Mouse (Mus musculus) heart, embryonic 14.5 days (tissue): ENCODE measurements around the gene Nynrin. TPM values are rescaled to one million over a fixed set of nuclear protein-coding genes. Genes with fewer than 3 reads are reported as not detected.

Experiments
- ATAC-seq: fragments of 200-750 bp; cut with Nextera tagmentation; 2 replicates; pipeline ENCODE4 v1.8.0; 2017; ENCODE audit warnings: low read depth, moderate TSS enrichment; ENCODE audit not compliant: insufficient number of reproducible peaks, insufficient read depth, low FRiP score
- H3K27ac ChIP-seq, 2 experiments: fragments of 200-500 bp in 1 of 2; fragments of 300-500 bp in 1 of 2; sonication (generic) in 1 of 2; replicated peaks in 1 of 2; 2 replicates each; pipeline ENCODE4 v1.5.1; 2012 to 2014; ENCODE audit warnings: low read depth in 2 of 2, low read length in 2 of 2, control low read depth in 1 of 2, mild to moderate bottlenecking in 1 of 2, mixed read lengths in 1 of 2; ENCODE audit not compliant: control insufficient read depth in 1 of 2, insufficient read depth in 1 of 2
- H3K27me3 ChIP-seq: fragments of 300-500 bp; sonication (generic); 2 replicates; pipeline ENCODE4 v1.6.1; 2014; ENCODE audit warnings: mild to moderate bottlenecking, low read length, control low read depth; ENCODE audit not compliant: control insufficient read depth, insufficient read depth
- H3K36me3 ChIP-seq: fragments of 300-500 bp; sonication (generic); 2 replicates; pipeline ENCODE4 v1.6.1; 2014; ENCODE audit warnings: mild to moderate bottlenecking, control low read depth, low read length, mixed read lengths; ENCODE audit not compliant: control insufficient read depth, insufficient read depth
- H3K4me1 ChIP-seq, 2 experiments: fragments of 200-500 bp in 1 of 2; fragments of 300-500 bp in 1 of 2; sonication (generic) in 1 of 2; 2 replicates each; pipeline ENCODE4 v1.6.1; 2012 to 2014; ENCODE audit warnings: low read length in 2 of 2, control low read depth in 1 of 2, mixed read lengths in 1 of 2; ENCODE audit not compliant: control insufficient read depth in 2 of 2, insufficient read depth in 2 of 2
- H3K4me2 ChIP-seq: fragments of 300-500 bp; sonication (generic); 2 replicates; pipeline ENCODE4 v1.6.1; 2014; ENCODE audit warnings: mild to moderate bottlenecking, low read length
- H3K4me3 ChIP-seq, 2 experiments: fragments of 200-500 bp in 1 of 2; fragments of 300-500 bp in 1 of 2; sonication (generic) in 1 of 2; 2 replicates each; pipeline ENCODE4 v1.5.1; 2012 to 2014; ENCODE audit warnings: low read length in 2 of 2, mild to moderate bottlenecking in 2 of 2, control low read depth in 1 of 2, low read depth in 1 of 2, moderate library complexity in 1 of 2; ENCODE audit not compliant: control insufficient read depth in 1 of 2, insufficient read depth in 1 of 2
- H3K9ac ChIP-seq: fragments of 300-500 bp; sonication (generic); 2 replicates; pipeline ENCODE4 v1.6.1; 2014; ENCODE audit warnings: mild to moderate bottlenecking, low read length
- H3K9me3 ChIP-seq: fragments of 300-500 bp; sonication (generic); 2 replicates; pipeline ENCODE4 v1.6.1; 2016; ENCODE audit warnings: low read length, control low read depth; ENCODE audit not compliant: control insufficient read depth
- WGBS: fragments of 180-500 bp; shearing (Covaris S2); extraction: QIAGEN DNeasy Blood & Tissue Kit; methylation state at CpG from one replicate; pipeline ENCODE4 v1.1.7; 2014; 5-methylcytosine and 5-hydroxymethylcytosine counted together
- polyA plus RNA-seq: library from polyadenylated mRNA; unstranded; fragments of >200 nt; fragmentation: Nextera tagmentation; extraction: Ambion mirVana; gene quantifications from 2 replicates; pipeline ENCODE4 v1.2.1, GENCODE M21; 2014

The Nynrin gene
- polyA plus RNA-seq, 1 experiment from 2014 or later, result 12.4 TPM

GRCm38 (mm10) chr14:55918240-55919082 lies 64.7 kb downstream of the Nynrin start:
- no peaks in the 10 kb centered on the region for H3K27me3 ChIP-seq
- 36% methylated on average over 14 of the region's 14 CpGs for WGBS
- no peak overlapping the region for H3K4me2 ChIP-seq
- no peak overlapping the region for H3K27ac ChIP-seq
- no peak overlapping the region for H3K4me3 ChIP-seq
- H3K4me1 ChIP-seq, result peaks cover 3 to 6% of the 10 kb centered on the region in 2 experiments; a peak in 2 of 4 replicates
- H3K9ac ChIP-seq, result no peak overlapping the region
- no peak for ATAC-seq
- H3K36me3 ChIP-seq, result no peaks in the 10 kb centered on the region
- H3K9me3 ChIP-seq, result no peaks in the 10 kb centered on the region

- no peak overlapping the region for H3K9ac ChIP-seq
Measured at GRCm38 (mm10) chr14:55922475-55923232, 68.8 kb downstream of the Nynrin start.

More at GRCm38 (mm10) chr14:55922475-55923232, 68.8 kb downstream of the Nynrin start:
- 12% methylated on average over 7 of the region's 7 CpGs for WGBS
- H3K4me1 ChIP-seq, result peaks cover 3 to 6% of the 10 kb centered on the region in 2 experiments; a peak in 2 of 4 replicates
- H3K27ac ChIP-seq, result no peak overlapping the region
- H3K9me3 ChIP-seq, result no peaks in the 10 kb centered on the region
- no peak for ATAC-seq
- no peak overlapping the region for H3K4me2 ChIP-seq
- no peak overlapping the region for H3K4me3 ChIP-seq
- H3K36me3 ChIP-seq, result no peaks in the 10 kb centered on the region
- H3K27me3 ChIP-seq, result no peaks in the 10 kb centered on the region

Other genes starting within 250 kb of the Nynrin start
- 7.1 and 10.2 TPM in 2 replicates for gene Rec8, start 236.0 kb upstream of the Nynrin start, polyA plus RNA-seq
- 65.7 and 68.4 TPM in 2 replicates for gene Ipo4, start 218.1 kb upstream of the Nynrin start, polyA plus RNA-seq
- gene Gm49378, start 216.1 kb upstream of the Nynrin start, polyA plus RNA-seq, result 1.8 and 2.5 TPM in 2 replicates
- gene Tm9sf1, start 210.2 kb upstream of the Nynrin start, polyA plus RNA-seq, result 86.6 and 90.0 TPM in 2 replicates
- gene Tssk4, start 203.8 kb upstream of the Nynrin start, polyA plus RNA-seq, result 0.35 and 0.46 TPM in 2 replicates
- gene Mdp1, start 193.5 kb upstream of the Nynrin start, polyA plus RNA-seq, result 99.2 and 100 TPM in 2 replicates
- 40.6 and 40.9 TPM in 2 replicates for gene Gmpr2, start 182.1 kb upstream of the Nynrin start, polyA plus RNA-seq
- 511 and 563 TPM in 2 replicates for gene Nedd8, start 181.9 kb upstream of the Nynrin start, polyA plus RNA-seq
- gene Tinf2, start 172.2 kb upstream of the Nynrin start, polyA plus RNA-seq, result 28.7 and 31.6 TPM in 2 replicates
- gene Tgm1, start 140.1 kb upstream of the Nynrin start, polyA plus RNA-seq, result 0.13 and 0.14 TPM in 2 replicates
- 20.1 and 20.5 TPM in 2 replicates for gene Rabggta, start 131.7 kb upstream of the Nynrin start, polyA plus RNA-seq
- 59.8 and 70.6 TPM in 2 replicates for gene Dhrs1, start 108.3 kb upstream of the Nynrin start, polyA plus RNA-seq
- gene Nop9, start 108.3 kb upstream of the Nynrin start, polyA plus RNA-seq, result 21.3 and 25.2 TPM in 2 replicates
- gene Cideb, start 95.6 kb upstream of the Nynrin start, polyA plus RNA-seq, result 1.5 and 1.6 TPM in 2 replicates
- 0.24 and 0.27 TPM in 2 replicates for gene Ltb4r2, start 92.6 kb upstream of the Nynrin start, polyA plus RNA-seq
- 0.28 and 0.62 TPM in 2 replicates for gene Ltb4r1, start 88.0 kb upstream of the Nynrin start, polyA plus RNA-seq
- 14.8 and 17.7 TPM in 2 replicates for gene Adcy4, start 69.9 kb upstream of the Nynrin start, polyA plus RNA-seq
- gene Ripk3, start 65.1 kb upstream of the Nynrin start, polyA plus RNA-seq, result 13.6 and 16.1 TPM in 2 replicates
- gene Nfatc4, start 30.9 kb upstream of the Nynrin start, polyA plus RNA-seq, result 7.6 and 11.0 TPM in 2 replicates
- gene Cbln3, start 30.4 kb downstream of the Nynrin start, polyA plus RNA-seq, result 0.24 and 0.61 TPM in 2 replicates
- gene Khnyn, start 30.9 kb downstream of the Nynrin start, polyA plus RNA-seq, result 5.7 and 6.1 TPM in 2 replicates
- 51.6 and 52.1 TPM in 2 replicates for gene Sdr39u1, start 46.3 kb downstream of the Nynrin start, polyA plus RNA-seq
- 2.6 and 3.5 TPM in 2 replicates for gene Cma1, start 90.7 kb downstream of the Nynrin start, polyA plus RNA-seq
- not detected in 2 replicates for gene Cma2, start 97.0 kb downstream of the Nynrin start, polyA plus RNA-seq
- gene Mcpt1, start 164.0 kb downstream of the Nynrin start, polyA plus RNA-seq, result not detected in 2 replicates
- gene Mcpt9, start 176.5 kb downstream of the Nynrin start, polyA plus RNA-seq, result not detected in 2 replicates
- gene Mcpt2, start 188.0 kb downstream of the Nynrin start, polyA plus RNA-seq, result not detected in 2 replicates
- 0.49 and 0.90 TPM in 2 replicates for gene Mcpt4, start 208.3 kb downstream of the Nynrin start, polyA plus RNA-seq
- gene Mcpt8, start 231.3 kb downstream of the Nynrin start, polyA plus RNA-seq, result 0.42 and 0.50 TPM in 2 replicates
- gene Ctsg, start 248.6 kb downstream of the Nynrin start, polyA plus RNA-seq, result 0.40 and 0.41 TPM in 2 replicates